Mouse (Mus musculus): ENCODE data around the gene Mmp11.

The Mmp11 gene

DNA sequence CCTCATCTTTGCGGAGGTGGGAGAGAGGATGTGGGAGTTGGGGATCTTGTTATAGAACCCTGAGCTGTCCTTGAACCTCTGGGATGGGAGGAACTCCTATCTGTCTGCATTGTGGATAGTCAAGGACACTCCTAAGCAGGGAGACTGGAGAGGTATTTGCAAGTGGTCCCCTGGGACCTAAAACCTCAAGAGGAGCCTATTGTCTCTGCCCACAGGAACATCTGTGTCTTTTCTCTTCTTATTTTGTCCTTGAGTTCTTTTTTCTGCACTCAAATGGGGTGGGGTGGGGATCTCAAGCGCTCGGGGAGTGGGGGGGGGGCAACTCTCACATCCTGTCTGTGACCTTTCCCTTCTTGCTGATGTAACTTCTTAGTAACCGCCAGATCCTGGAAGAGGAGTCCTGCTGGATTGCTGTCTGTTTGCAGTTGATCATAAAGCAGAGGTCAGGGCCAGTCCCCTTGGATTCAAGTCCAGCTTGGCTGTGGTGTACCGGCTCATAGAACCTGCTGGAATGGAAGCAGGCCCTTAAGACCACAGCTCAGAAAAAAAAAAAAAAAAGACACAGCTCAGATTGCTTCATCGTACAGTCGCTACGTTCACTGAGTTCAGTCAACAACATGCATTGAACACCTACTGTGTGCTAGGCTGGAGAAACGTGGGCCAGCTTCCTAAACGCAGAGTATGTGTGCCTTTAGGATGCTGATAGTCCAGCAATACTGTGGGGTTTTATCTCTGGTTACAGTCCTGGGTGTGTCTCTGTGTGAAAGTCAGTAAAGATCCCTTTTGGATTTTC is 1.8 kb upstream of the Mmp11 start:
- peak; percentile 64 for DNase-seq (ENCODE audit: low read depth, low spot score)

DNA sequence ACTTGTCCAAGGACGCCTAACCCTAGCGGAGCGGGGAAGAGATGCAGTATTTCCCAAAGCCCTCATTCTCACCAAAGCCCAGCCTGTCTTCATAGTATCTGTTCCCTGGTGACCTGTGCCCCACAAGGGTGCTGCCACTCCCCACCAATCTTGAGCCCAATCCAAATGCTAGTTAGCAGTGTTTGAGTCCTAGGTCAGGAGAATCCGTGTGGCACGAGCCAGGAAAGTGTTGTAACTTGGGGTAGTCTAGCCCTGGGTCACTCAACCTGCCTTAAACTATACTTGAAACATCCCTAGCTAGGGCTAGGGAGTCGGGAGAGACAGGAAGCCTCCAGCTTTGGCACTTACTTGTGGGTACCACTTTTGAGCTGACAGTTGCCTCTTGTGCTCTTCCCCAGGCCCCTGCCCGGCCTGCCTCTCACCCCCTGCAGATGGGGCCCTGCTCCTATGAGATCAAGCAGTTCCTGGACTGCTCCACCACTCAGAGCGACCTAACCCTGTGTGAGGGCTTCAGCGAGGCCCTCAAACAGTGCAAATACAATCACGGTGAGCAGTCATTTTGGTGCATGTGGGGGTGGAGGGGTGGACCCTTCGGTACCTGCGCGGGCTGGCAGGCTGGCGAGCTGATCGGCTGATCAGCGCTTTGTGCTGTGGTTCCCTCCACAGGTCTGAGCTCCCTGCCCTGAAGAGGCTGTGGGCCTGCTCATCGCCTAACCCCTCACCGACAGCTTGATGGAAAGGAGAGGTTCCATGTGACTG is 792 bp upstream of the Mmp11 start:
- DNase-seq (ENCODE audit: low read depth, low spot score): peak; percentile 39

GRCm38 (mm10) chr10:75934991-75935390 is 1.3 kb downstream of the Mmp11 start:
- no peak for DNase-seq (ENCODE audit: low read depth, low spot score)

DNA sequence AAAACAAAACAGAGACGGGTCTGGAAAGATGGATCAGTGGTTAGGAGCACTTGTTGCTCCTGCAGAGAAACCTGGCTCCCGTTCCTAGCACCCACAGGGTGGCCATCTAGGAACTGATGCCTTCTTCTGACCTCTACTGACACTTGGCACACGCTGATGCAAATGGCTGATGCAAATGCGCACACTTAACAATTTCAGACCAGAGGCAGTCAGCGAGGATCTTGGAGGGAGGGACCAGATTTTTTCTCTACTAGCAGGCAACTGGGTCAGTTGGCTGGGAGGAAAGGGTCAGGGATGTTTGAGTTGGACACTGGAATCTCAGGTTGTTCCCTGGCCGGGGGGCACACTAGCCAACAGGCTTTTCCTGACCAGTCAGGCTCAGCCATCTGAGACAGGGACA is 3.4 kb downstream of the Mmp11 start, which contains the start of gene Chchd10:
Chchd10 (plus strand) TSS at position 240 of the 400 bp plus-strand sequence.
- no peak for DNase-seq (ENCODE audit: low read depth, low spot score)

DNA sequence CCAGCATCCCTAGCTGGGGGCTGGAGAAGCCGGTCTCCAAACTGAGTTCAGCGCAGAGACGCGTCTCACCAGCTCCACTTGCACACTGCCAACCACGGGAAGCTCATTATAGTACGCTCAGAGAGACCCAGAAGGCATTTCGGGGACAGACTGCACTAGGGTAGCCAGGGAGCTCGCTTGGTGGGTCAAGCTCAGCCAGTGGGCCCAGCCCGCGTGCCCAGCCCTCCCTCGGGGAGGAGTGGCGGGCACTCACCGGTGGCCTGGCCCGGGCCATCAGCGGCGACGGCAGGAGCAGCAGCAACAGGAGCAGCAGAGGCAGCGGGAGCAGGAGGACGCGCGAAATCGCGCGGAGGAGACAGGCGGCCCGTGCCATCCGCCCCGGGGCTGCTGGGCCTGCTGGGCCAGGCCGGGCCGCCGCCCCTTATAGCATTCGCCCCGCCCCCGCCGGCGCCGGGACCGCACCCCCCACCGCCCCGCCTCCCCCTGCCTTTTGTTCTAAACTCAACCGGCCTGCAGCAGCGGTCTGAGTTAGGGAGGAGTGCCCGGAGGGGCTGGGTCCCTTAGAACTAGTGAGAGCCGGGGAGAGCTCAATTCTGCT is 4.1 kb downstream of the Mmp11 start:
- peak; percentile 72 for DNase-seq (ENCODE audit: low read depth, low spot score)

GRCm38 (mm10) chr10:75931311-75931710 is 5.0 kb downstream of the Mmp11 start:
- DNase-seq (ENCODE audit: low read depth, low spot score): no peak

GRCm38 (mm10) chr10:75930304-75930703 is 6.0 kb downstream of the Mmp11 start:
- no peak for DNase-seq (ENCODE audit: low read depth, low spot score)

- DNase-seq (ENCODE audit: low read depth, low spot score): peak; percentile 53
Observed at GRCm38 (mm10) chr10:75926396-75926795, 9.9 kb downstream of the Mmp11 start.

DNA sequence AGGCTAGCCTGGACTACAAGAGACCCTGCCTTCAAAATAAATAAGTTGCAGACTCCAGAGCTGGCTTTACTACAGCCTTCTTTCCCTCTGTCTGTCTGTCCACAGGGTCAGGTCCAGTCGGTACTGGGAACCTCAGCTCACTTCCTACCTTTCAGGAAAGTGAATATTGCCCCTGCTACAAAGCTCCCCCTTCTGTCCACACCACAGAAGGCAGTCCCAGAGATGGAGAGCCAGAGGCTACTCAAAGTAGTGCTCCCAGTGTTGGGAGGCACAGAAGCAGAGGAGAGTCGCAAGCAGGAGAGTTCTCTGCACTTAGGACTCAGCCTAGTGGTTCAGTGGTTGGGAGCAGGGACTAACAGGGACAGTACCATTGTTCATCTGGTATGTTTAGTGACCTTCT is 12.0 kb downstream of the Mmp11 start:
- peak; percentile 32 for DNase-seq (ENCODE audit: low read depth, low spot score)

GRCm38 (mm10) chr10:75921726-75922560 is 14.4 kb downstream of the Mmp11 start:
- peak; percentile 29 for DNase-seq (ENCODE audit: low read depth, low spot score)

GRCm38 (mm10) chr10:75921026-75921725 is 15.1 kb downstream of the Mmp11 start, which contains the start of gene Smarcb1:
Gene Smarcb1 (minus strand): TSS chr10:75921617.
- peak; percentile 98 for DNase-seq (ENCODE audit: low read depth, low spot score)

- no peak for DNase-seq (ENCODE audit: low read depth, low spot score)
Observed at GRCm38 (mm10) chr10:75919026-75919425, 17.3 kb downstream of the Mmp11 start.

DNA sequence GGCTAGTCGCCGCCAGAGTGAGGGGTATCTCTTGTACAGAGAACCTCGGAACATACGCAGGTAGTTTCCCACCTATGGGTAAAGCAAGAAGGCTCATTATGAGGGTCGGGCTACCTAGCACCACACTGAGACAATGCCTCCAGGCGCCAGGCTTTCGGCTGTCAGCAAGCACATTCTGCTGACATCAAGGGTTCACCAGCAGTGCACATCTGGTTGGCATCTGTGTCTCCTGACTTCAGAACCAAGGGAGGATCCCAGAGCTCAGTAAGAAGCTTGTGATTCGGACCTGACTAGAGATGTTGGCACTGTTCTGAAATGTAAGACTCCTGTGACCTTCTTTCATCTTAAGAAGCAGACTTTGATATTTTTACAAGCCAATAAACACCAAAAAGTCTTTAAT is 19.5 kb downstream of the Mmp11 start:
- no peak for DNase-seq (ENCODE audit: low read depth, low spot score)

DNA sequence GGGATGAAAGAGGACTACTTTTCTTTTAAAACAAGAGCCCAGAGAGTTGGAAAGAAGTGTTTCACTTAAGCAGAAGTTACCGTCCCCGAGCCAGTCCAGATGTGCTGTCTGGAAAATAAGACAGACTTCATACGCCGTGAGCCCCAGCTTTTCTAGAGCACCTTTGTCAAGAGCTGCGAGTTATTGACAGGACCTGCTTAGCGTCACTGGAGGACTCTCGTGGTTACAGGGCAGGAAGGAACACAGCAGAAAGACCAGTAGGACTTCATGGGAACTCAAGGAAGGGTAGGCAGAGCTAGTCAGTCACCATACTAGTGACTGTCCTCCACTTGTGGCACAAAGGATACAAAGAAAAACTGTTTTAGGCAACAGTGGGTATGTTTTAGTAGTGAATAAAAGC is 20.7 kb downstream of the Mmp11 start:
- no peak for DNase-seq (ENCODE audit: low read depth, low spot score)

DNA sequence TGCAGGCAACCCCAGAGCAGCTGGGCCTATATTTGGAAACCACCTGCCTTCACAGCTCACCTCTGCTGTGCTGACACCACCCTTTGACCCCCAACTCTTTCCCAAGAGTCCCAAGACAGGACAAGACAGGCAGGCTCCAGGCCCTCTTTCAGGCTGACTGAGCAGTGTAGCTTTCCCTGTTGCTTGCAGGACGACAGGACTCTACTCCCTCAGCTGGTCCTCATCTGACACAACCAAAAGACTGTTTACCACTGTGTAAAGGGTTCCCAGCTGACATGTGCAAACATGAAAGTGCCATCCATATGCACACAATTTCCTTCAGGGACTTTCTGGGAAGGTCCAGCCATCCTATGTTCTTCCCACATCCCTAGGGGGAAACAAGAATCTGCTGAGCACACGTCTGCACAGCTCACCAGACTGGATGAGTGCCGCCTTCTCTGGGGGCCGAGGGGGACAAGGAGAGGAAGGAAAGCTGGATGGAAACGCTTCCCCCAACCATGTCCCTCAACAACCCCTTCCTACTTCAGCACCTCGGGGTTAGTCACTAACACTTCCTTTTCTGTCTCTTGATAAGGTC is 23.2 kb downstream of the Mmp11 start:
- DNase-seq (ENCODE audit: low read depth, low spot score): no peak

- DNase-seq (ENCODE audit: low read depth, low spot score): no peak
Observed at GRCm38 (mm10) chr10:75910698-75911097, 25.6 kb downstream of the Mmp11 start.

- DNase-seq (ENCODE audit: low read depth, low spot score): no peak
Observed at GRCm38 (mm10) chr10:75906882-75907281, 29.4 kb downstream of the Mmp11 start.

DNA sequence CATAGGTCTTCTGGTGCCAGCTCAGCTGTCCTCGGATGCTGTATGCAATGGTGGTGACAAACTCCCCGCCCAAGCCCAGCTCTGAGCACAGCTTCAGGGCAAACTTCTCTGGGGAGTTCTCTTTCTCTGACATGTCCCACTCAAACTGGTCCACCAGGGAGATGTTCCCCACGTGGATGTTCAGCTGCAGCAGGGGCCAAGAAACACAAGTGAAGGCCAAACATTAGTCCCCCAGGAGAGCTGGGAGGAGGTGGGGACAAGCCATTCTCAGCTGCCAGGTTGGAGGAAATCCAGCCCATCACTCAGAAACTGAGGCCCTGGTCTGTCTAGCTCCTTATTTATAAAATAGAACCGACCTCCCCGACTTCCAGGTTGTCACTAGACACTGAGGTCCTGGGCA is 31.9 kb downstream of the Mmp11 start:
- DNase-seq (ENCODE audit: low read depth, low spot score): no peak

DNA sequence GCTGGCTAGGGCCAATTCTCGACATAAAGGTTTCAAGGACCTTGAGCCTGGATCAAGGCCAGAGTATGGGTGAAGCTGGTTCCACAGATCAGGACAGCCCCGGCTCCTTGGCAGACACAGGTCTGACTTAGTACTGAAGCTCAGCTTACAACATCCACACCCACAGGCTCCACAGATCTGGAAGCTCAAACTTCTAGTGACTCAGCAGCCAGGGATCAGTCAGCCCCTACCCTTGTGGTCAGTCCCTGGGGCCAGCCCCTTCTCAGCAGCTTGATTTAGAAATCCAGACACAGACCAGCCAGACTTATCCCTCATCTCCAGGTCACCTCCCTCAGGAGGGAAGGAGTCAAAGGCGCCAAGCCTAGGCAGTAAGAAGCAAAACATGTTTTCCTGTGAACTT is 37.5 kb downstream of the Mmp11 start:
- no peak for DNase-seq (ENCODE audit: low read depth, low spot score)

DNA sequence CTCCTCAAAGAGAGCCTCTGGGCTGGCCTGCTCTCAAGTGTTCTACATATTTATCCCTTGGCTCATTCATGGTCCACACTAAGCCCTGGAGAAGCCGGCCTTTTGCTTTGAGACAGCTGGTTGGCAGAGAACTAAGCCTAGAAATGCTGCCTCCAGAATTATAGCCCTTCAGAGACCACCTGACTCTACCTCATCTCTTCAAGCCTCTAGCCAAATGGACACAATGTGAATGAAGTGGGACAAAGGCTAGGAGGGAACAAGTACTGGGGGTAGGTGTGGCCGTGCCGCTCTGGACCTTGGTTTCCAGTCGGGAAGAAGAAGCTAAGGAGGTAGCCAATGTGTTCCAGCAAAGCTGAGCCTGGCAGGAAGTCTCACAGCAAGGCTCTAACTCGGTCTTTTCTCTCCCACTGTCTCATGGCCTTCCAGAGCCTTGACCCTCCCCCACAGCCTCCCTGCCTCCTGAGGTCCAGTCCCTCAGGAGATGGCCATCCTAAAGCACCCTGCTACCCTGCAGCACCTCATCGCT is 38.2 kb downstream of the Mmp11 start:
- no peak for DNase-seq (ENCODE audit: low read depth, low spot score)

Measured in CD4-positive, CD25-positive, alpha-beta regulatory T cell, adult 2 months (primary cell).